In genomic region chrX:8096787-8097242, GRCm38 (mm10) we compare ENCODE assay signal across 8 mouse cellular contexts. TPM values are rescaled to one million over a fixed set of nuclear protein-coding genes. Genes with fewer than 3 reads are reported as not detected.
A peak's percentile ranks its signal among the peaks of the same experiment; 100 is the strongest.
DNase-seq lines count a peak whose midpoint lies in the region; ATAC-seq lines count a peak whose summit lies in the region.

No protein-coding gene starts in this region.

- DNase-seq in NIH3T3 (ENCODE audit: low read depth) = peak; percentile 97
- peak; percentile 97 to 98 for DNase-seq in cerebellum, postnatal 10 days
- peak; percentile 94 to 97 for DNase-seq in frontal cortex, postnatal 10 days (ENCODE audit: low spot score in 2 of 2)
- peak; percentile 92 to 97 for DNase-seq in layer of hippocampus, postnatal 14 days (ENCODE audit: low spot score in 2 of 2)
- peak; percentile 95 for DNase-seq in lung, postnatal 14 days
- peak; percentile 93 for DNase-seq in retina, adult 2 months (ENCODE audit: low read depth, low spot score)
- DNase-seq in thymus, postnatal 36 days = peak; percentile 93 to 96

- H3K36me3 ChIP-seq in hindbrain, embryonic 12.5 days = no peaks in the 10 kb centered on the region

- H3K4me1 ChIP-seq in hindbrain, embryonic 12.5 days = 0 out of 2 replicates have a peak, but pooled peaks cover 4% of the 10 kb centered on the region

- H3K4me3 ChIP-seq in hindbrain, embryonic 12.5 days = peak overlapping the region; percentile 21; the same call in 1 of the 2 replicates

- H3K9ac ChIP-seq in hindbrain, embryonic 12.5 days = no peak overlapping the region

- ATAC-seq in hindbrain, embryonic 12.5 days (ENCODE audit: low FRiP score) = peak; percentile 94

- H3K9me3 ChIP-seq in hindbrain, embryonic 12.5 days (replicated peaks) = no peaks in the 10 kb centered on the region

- H3K27ac ChIP-seq in hindbrain, embryonic 12.5 days = no peak overlapping the region; the same call in 1 of the 2 replicates

- no peaks in the 10 kb centered on the region for H3K27me3 ChIP-seq in hindbrain, embryonic 12.5 days

- peak overlapping the region; percentile 42 for H3K4me2 ChIP-seq in hindbrain, embryonic 12.5 days (replicated peaks)

- WGBS in hindbrain, embryonic 12.5 days = 19% methylated on average over 15 of the region's 19 CpGs

RNA-seq across cellular contexts. Expression of gene Was, which starts 6.5 kb away (rescaled TPM):
- polyA plus RNA-seq in hindbrain, embryonic 12.5 days (2016; fragmentation: Nextera tagmentation; extraction: Ambion mirVana) = 0.21 TPM in 1 of 2 replicates, not detected in the other
- total RNA-seq in layer of hippocampus, postnatal 14 days (2021) = 1 to 10 TPM; 2.0 to 2.2 TPM

RNA-seq across cellular contexts. Expression of gene Suv39h1, which starts 22.3 kb away (rescaled TPM):
- polyA plus RNA-seq in hindbrain, embryonic 12.5 days (2016; fragmentation: Nextera tagmentation; extraction: Ambion mirVana) = 58.6 and 60.2 TPM in 2 replicates
- 10 to 100 TPM; 25.0 to 28.2 TPM for total RNA-seq in layer of hippocampus, postnatal 14 days (2021)

RNA-seq across cellular contexts. Expression of gene Wdr13, which starts 35.9 kb away (rescaled TPM):
- polyA plus RNA-seq in hindbrain, embryonic 12.5 days (2016; fragmentation: Nextera tagmentation; extraction: Ambion mirVana) = 40.5 and 42.6 TPM in 2 replicates
- 100 to 1,000 TPM; 214 to 218 TPM for total RNA-seq in layer of hippocampus, postnatal 14 days (2021)

RNA-seq across cellular contexts. Expression of gene Rbm3, which starts 48.9 kb away (rescaled TPM):
- polyA plus RNA-seq in hindbrain, embryonic 12.5 days (2016; fragmentation: Nextera tagmentation; extraction: Ambion mirVana) = 401 and 433 TPM in 2 replicates
- 100 to 1,000 TPM; 193 to 258 TPM for total RNA-seq in layer of hippocampus, postnatal 14 days (2021)
